Mouse (Mus musculus) brain, embryonic 14.5 days (tissue): ENCODE measurements around the gene Cbx6.

ENCODE experiments used
- CTCF ChIP-seq: fragments of 200-500 bp; IDR thresholded peaks from 2 replicates; pipeline ENCODE4 v1.5.1; 2012; ENCODE audit warnings: inconsistent platforms, mild to moderate bottlenecking, moderate library complexity, borderline replicate concordance; ENCODE audit not compliant: insufficient read depth, insufficient read length; ENCODE audit errors: extremely low read depth
- POLR2A ChIP-seq: fragments of 200-500 bp; IDR thresholded peaks from 2 replicates; pipeline ENCODE4 v1.6.1; 2012; ENCODE audit warnings: mild to moderate bottlenecking, inconsistent platforms, borderline replicate concordance; ENCODE audit not compliant: poor library complexity, insufficient read depth, insufficient read length, severe bottlenecking; ENCODE audit errors: extremely low read depth

- TF ChIP-seq POLR2A (no peak), CTCF (peak; percentile 96)
Measured at GRCm38 (mm10) chr15:79832064-79832900, 2.2 kb downstream of the Cbx6 start.
